Mouse (Mus musculus) forebrain, embryonic 15.5 days (tissue): Measurements from ENCODE around the gene Gast. TPM values are rescaled to one million over a fixed set of nuclear protein-coding genes. Genes with fewer than 3 reads are reported as not detected.

Experiments used
- polyA plus RNA-seq: library from polyadenylated mRNA; unstranded; fragments of >200 nt; fragmentation: Nextera tagmentation; extraction: Ambion mirVana; gene quantifications from 2 replicates; pipeline ENCODE4 v1.2.1, GENCODE M21; 2015

The Gast gene
- polyA plus RNA-seq, 1 experiment from 2014 or later, result 0.57 TPM

Other genes with a start within 250 kb of the Gast start
- not detected in 2 replicates for gene Krt32, start 246.2 kb upstream of the Gast start, polyA plus RNA-seq
- not detected in 2 replicates for gene Krt35, start 238.2 kb upstream of the Gast start, polyA plus RNA-seq
- not detected in 2 replicates for gene Krt36, start 228.8 kb upstream of the Gast start, polyA plus RNA-seq
- not detected in 2 replicates for gene Krt13, start 212.8 kb upstream of the Gast start, polyA plus RNA-seq
- gene Krt15, start 198.5 kb upstream of the Gast start, polyA plus RNA-seq, result 0.60 TPM in 1 of 2 replicates, not detected in the other
- 0.32 and 3.8 TPM in 2 replicates for gene Krt19, start 185.7 kb upstream of the Gast start, polyA plus RNA-seq
- not detected in 2 replicates for gene Krt9, start 141.2 kb upstream of the Gast start, polyA plus RNA-seq
- gene Krt14, start 126.9 kb upstream of the Gast start, polyA plus RNA-seq, result 0.25 TPM in 1 of 2 replicates, not detected in the other
- not detected in 2 replicates for gene Krt16, start 85.5 kb upstream of the Gast start, polyA plus RNA-seq
- gene Krt17, start 73.4 kb upstream of the Gast start, polyA plus RNA-seq, result 0.31 TPM in 1 of 2 replicates, not detected in the other
- not detected in 2 replicates for gene Krt42, start 64.5 kb upstream of the Gast start, polyA plus RNA-seq
- gene Eif1, start 14.5 kb upstream of the Gast start, polyA plus RNA-seq, result 1,252 and 1,271 TPM in 2 replicates
- 94.7 and 128 TPM in 2 replicates for gene Hap1, start 21.7 kb downstream of the Gast start, polyA plus RNA-seq
- gene Jup, start 63.4 kb downstream of the Gast start, polyA plus RNA-seq, result 51.4 and 55.4 TPM in 2 replicates
- gene P3h4, start 80.4 kb downstream of the Gast start, polyA plus RNA-seq, result 13.5 and 14.4 TPM in 2 replicates
- 16.9 and 17.3 TPM in 2 replicates for gene Fkbp10, start 81.3 kb downstream of the Gast start, polyA plus RNA-seq
- 103 and 112 TPM in 2 replicates for gene Nt5c3b, start 107.4 kb downstream of the Gast start, polyA plus RNA-seq
- gene Klhl10, start 107.5 kb downstream of the Gast start, polyA plus RNA-seq, result 0.67 and 0.69 TPM in 2 replicates
- gene Klhl11, start 138.3 kb downstream of the Gast start, polyA plus RNA-seq, result 13.5 and 14.0 TPM in 2 replicates
- gene Acly, start 193.6 kb downstream of the Gast start, polyA plus RNA-seq, result 230 and 237 TPM in 2 replicates
- 1.1 and 2.1 TPM in 2 replicates for gene Ttc25, start 211.2 kb downstream of the Gast start, polyA plus RNA-seq
- gene Cnp, start 240.5 kb downstream of the Gast start, polyA plus RNA-seq, result 23.4 and 26.9 TPM in 2 replicates